Mouse (Mus musculus) neural tube, embryonic 15.5 days (tissue): ENCODE data around the gene Ripor3. TPM values are rescaled to one million over a fixed set of nuclear protein-coding genes. Genes with fewer than 3 reads are reported as not detected.

Experiments
- ATAC-seq: fragments of 200-750 bp; cut with Nextera tagmentation; 2 replicates; pipeline ENCODE4 v1.8.0; 2017; ENCODE audit warnings: mild to moderate bottlenecking, moderate TSS enrichment, moderate library complexity; ENCODE audit not compliant: low FRiP score
- H3K27ac ChIP-seq: fragments of 300-500 bp; sonication (generic); replicated peaks from 2 replicates; pipeline ENCODE4 v1.5.1; 2015; ENCODE audit warnings: mild to moderate bottlenecking, inconsistent platforms
- H3K27me3 ChIP-seq: fragments of 300-500 bp; sonication (generic); replicated peaks from 2 replicates; pipeline ENCODE4 v1.6.1; 2015; ENCODE audit warnings: inconsistent platforms
- H3K36me3 ChIP-seq: fragments of 300-500 bp; sonication (generic); 2 replicates; pipeline ENCODE4 v1.6.1; 2015; ENCODE audit warnings: inconsistent platforms
- H3K4me1 ChIP-seq: fragments of 300-500 bp; sonication (generic); 2 replicates; pipeline ENCODE4 v1.6.1; 2015; ENCODE audit warnings: inconsistent platforms
- H3K4me2 ChIP-seq: fragments of 300-500 bp; sonication (generic); 2 replicates; pipeline ENCODE4 v1.6.1; 2015; ENCODE audit warnings: inconsistent platforms, mild to moderate bottlenecking, moderate library complexity
- H3K4me3 ChIP-seq: fragments of 300-500 bp; sonication (generic); replicated peaks from 2 replicates; pipeline ENCODE4 v1.5.1; 2015; ENCODE audit warnings: mild to moderate bottlenecking, inconsistent platforms
- H3K9ac ChIP-seq: fragments of 300-500 bp; sonication (generic); replicated peaks from 2 replicates; pipeline ENCODE4 v1.6.1; 2015; ENCODE audit warnings: mild to moderate bottlenecking, inconsistent platforms
- H3K9me3 ChIP-seq: fragments of 300-500 bp; sonication (generic); replicated peaks from 2 replicates; pipeline ENCODE4 v1.6.1; 2016; ENCODE audit warnings: inconsistent platforms
- WGBS: fragments of 180-500 bp; shearing (Covaris S2); methylation state at CpG from one replicate; pipeline ENCODE4 v1.1.7; 2015; ENCODE audit warnings: mixed read lengths; 5-methylcytosine and 5-hydroxymethylcytosine counted together
- polyA plus RNA-seq: library from polyadenylated mRNA; unstranded; fragments of >200 nt; fragmentation: Nextera tagmentation; extraction: Ambion mirVana; gene quantifications from 2 replicates; pipeline ENCODE4 v1.2.1, GENCODE M21; 2015

The Ripor3 gene
- polyA plus RNA-seq, 1 experiment from 2014 or later, result 0.47 TPM

GRCm38 (mm10) chr2:168026467-168026866 is 16.0 kb upstream of the Ripor3 start:
- Histone ChIP-seq H3K4me1 (peaks cover 5% of the 10 kb centered on the region; the same call in 1 of the 2 replicates), H3K9me3 (no peaks in the 10 kb centered on the region), H3K9ac (no peak overlapping the region), H3K27me3 (no peaks in the 10 kb centered on the region), H3K4me2 (no peak overlapping the region), H3K27ac (no peak overlapping the region), H3K36me3 (no peaks in the 10 kb centered on the region), H3K4me3 (no peak overlapping the region)
- ATAC-seq, result no peak
- WGBS, result 60% methylated on average over 3 of the region's 3 CpGs

DNA sequence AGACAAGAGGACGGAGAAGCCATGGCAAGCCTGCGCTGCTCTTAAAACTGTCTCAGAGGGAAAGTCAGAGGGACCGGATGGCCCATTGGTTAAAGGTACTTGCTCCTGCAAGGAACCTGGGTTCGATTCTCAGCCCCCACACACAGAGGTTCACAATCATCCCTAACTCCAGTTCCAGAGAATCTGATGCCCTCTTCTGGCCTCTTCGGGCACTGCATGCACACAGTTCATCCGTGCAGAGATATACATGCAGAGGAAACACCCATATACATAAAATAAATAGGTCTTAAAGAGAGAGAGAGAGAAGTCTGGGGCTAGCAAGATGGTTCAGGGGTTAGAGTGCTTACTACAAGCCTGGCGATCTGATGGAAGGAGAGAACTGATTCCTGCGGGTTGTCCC is 15.5 kb upstream of the Ripor3 start:
- H3K27ac ChIP-seq, result peak overlapping the region; percentile 54; the same call in 1 of the 2 replicates
- ATAC-seq, result no peak
- WGBS, result 90% methylated on average over 8 of the region's 8 CpGs

DNA sequence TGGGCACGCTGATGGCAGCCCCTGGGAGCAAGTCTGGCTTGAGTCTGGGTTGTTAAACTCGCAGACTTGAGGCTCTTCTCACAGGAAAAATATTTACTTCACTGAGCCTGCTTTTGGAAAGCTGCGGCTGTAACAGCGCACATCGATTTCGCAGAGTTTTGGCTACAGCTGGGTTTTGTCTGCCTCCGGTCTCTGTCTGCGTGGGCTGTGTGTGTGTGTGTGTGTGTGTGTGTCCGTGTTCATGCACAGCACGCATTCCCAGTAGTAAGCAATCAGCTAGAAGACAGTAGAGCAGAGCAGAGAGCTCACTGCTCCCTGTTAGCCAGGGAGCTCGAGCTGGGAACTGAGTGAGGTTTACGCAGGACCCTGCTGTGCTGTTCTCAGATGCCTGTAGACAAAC is 14.8 kb upstream of the Ripor3 start:
- no peaks in the 10 kb centered on the region for H3K9me3 ChIP-seq
- H3K36me3 ChIP-seq, result no peaks in the 10 kb centered on the region
- H3K27ac ChIP-seq, result peak overlapping the region; percentile 54
- peak overlapping the region; percentile 17; the same call in 1 of the 2 replicates for H3K4me2 ChIP-seq
- H3K9ac ChIP-seq, result no peak overlapping the region
- no peaks in the 10 kb centered on the region for H3K27me3 ChIP-seq
- no peak for ATAC-seq
- 45% methylated on average over 12 of the region's 12 CpGs for WGBS
- no peak overlapping the region for H3K4me3 ChIP-seq
- peaks cover 5% of the 10 kb centered on the region; the same call in 1 of the 2 replicates for H3K4me1 ChIP-seq

More for the DNA sequence above, 15.5 kb upstream of the Ripor3 start:
- H3K4me1 ChIP-seq, result peaks cover 5% of the 10 kb centered on the region; the same call in 1 of the 2 replicates
- no peaks in the 10 kb centered on the region for H3K9me3 ChIP-seq
- H3K36me3 ChIP-seq, result no peaks in the 10 kb centered on the region
- no peak overlapping the region for H3K4me2 ChIP-seq
- no peak overlapping the region for H3K9ac ChIP-seq
- H3K4me3 ChIP-seq, result no peak overlapping the region
- no peaks in the 10 kb centered on the region for H3K27me3 ChIP-seq

GRCm38 (mm10) chr2:168023763-168024402 is 13.5 kb upstream of the Ripor3 start:
- Histone ChIP-seq H3K27ac (no peak overlapping the region), H3K9me3 (no peaks in the 10 kb centered on the region), H3K4me2 (no peak overlapping the region), H3K4me1 (peaks cover 14% of the 10 kb centered on the region), H3K4me3 (no peak overlapping the region), H3K36me3 (no peaks in the 10 kb centered on the region), H3K27me3 (no peaks in the 10 kb centered on the region), H3K9ac (no peak overlapping the region)
- no peak for ATAC-seq
- 66% methylated on average over 3 of the region's 3 CpGs for WGBS

DNA sequence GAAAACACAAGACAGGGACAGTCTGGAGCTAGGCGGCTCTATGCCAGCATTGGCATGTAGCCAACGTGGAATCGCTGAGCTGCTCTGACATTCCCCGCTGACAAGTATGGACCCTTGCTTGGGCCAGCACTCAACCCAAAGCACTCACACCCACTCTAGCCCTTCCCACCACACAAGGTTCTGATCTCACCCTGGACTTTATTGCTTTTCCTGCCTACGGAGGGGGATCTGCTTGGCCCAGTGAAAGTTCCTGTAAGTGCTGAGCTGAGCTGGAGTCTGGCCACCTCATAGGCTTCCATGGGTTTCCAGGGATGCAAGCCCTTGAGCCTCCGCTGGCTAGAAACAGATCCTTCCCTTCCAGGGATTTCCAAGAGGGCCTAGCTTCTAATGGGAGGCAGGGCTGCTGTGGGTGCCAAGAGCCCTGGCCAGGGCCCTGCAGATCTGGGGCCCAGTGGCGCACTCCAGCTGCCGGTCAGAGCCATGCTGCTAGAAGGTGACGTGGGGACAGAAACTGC is 8.8 kb upstream of the Ripor3 start:
- WGBS, result 64% methylated on average over 9 of the region's 9 CpGs
- Histone ChIP-seq H3K27ac (peak overlapping the region; percentile 28; the same call in 1 of the 2 replicates), H3K4me2 (no peak overlapping the region), H3K9ac (no peak overlapping the region), H3K9me3 (no peaks in the 10 kb centered on the region), H3K4me3 (no peak overlapping the region), H3K27me3 (no peaks in the 10 kb centered on the region), H3K4me1 (peaks cover 9% of the 10 kb centered on the region), H3K36me3 (no peaks in the 10 kb centered on the region)
- no peak for ATAC-seq

GRCm38 (mm10) chr2:168016951-168017391 is 6.6 kb upstream of the Ripor3 start:
- H3K9ac ChIP-seq, result no peak overlapping the region
- peaks cover 9% of the 10 kb centered on the region for H3K4me1 ChIP-seq
- H3K27me3 ChIP-seq, result no peaks in the 10 kb centered on the region
- no peak for ATAC-seq
- WGBS, result 22% methylated on average over 5 of the region's 5 CpGs
- H3K4me2 ChIP-seq, result no peak overlapping the region
- H3K36me3 ChIP-seq, result no peaks in the 10 kb centered on the region
- H3K27ac ChIP-seq, result no peak overlapping the region
- H3K4me3 ChIP-seq, result no peak overlapping the region
- H3K9me3 ChIP-seq, result no peaks in the 10 kb centered on the region

DNA sequence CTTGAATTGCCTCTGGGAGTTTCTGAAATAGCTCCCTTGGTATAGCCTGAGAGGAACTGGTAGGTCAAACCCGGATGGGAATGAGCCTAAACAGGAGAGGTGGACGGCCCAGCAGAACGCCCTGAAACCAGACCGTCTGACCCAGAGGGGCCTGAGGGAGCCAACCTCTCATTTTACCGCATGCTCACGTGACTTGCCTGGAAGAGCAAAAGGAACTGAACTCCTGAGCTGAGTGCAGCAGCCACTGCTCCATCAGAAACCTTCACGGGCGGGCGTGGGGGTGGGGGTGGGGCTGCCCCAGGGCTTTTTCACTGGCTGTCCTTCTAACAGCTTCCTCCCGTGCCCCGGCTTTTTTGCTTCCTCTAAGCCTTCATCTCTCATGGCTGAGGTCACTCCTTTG is 475 bp upstream of the Ripor3 start:
- Histone ChIP-seq H3K27me3 (no peaks in the 10 kb centered on the region), H3K4me3 (no peak overlapping the region), H3K27ac (no peak overlapping the region), H3K9ac (no peak overlapping the region), H3K9me3 (no peaks in the 10 kb centered on the region), H3K4me1 (peaks cover 13% of the 10 kb centered on the region), H3K4me2 (no peak overlapping the region), H3K36me3 (no peaks in the 10 kb centered on the region)
- whole genome bisulfite sequencing, result 30% methylated on average over 11 of the region's 11 CpGs
- no peak for ATAC-seq

- WGBS, result 73% methylated on average over 3 of the region's 3 CpGs
- H3K4me1 ChIP-seq, result peaks cover 13% of the 10 kb centered on the region
- H3K36me3 ChIP-seq, result no peaks in the 10 kb centered on the region
- H3K4me2 ChIP-seq, result no peak overlapping the region
- H3K27ac ChIP-seq, result no peak overlapping the region
- ATAC-seq, result no peak
- no peaks in the 10 kb centered on the region for H3K27me3 ChIP-seq
- H3K9me3 ChIP-seq, result no peaks in the 10 kb centered on the region
- no peak overlapping the region for H3K9ac ChIP-seq
- H3K4me3 ChIP-seq, result no peak overlapping the region
Measured at GRCm38 (mm10) chr2:168008132-168008531, 2.3 kb downstream of the Ripor3 start.

- H3K9me3 ChIP-seq, result no peaks in the 10 kb centered on the region
- H3K9ac ChIP-seq, result no peak overlapping the region
- H3K4me1 ChIP-seq, result peaks cover 13% of the 10 kb centered on the region
- H3K4me3 ChIP-seq, result no peak overlapping the region
- H3K27me3 ChIP-seq, result no peaks in the 10 kb centered on the region
- ATAC-seq, result no peak
- WGBS, result 85% methylated on average over 6 of the region's 6 CpGs
- no peaks in the 10 kb centered on the region for H3K36me3 ChIP-seq
- H3K4me2 ChIP-seq, result no peak overlapping the region
- no peak overlapping the region for H3K27ac ChIP-seq
Measured at GRCm38 (mm10) chr2:168006489-168006888, 3.9 kb downstream of the Ripor3 start.

GRCm38 (mm10) chr2:168005616-168006015 is 4.8 kb downstream of the Ripor3 start:
- peaks cover 7% of the 10 kb centered on the region for H3K4me1 ChIP-seq
- no peak overlapping the region for H3K9ac ChIP-seq
- H3K9me3 ChIP-seq, result 0 out of 2 replicates have a peak, but pooled peaks cover under 1% of the 10 kb centered on the region
- H3K27me3 ChIP-seq, result no peaks in the 10 kb centered on the region
- WGBS, result 68% methylated on average over 3 of the region's 3 CpGs
- no peaks in the 10 kb centered on the region for H3K36me3 ChIP-seq
- H3K4me2 ChIP-seq, result no peak overlapping the region
- H3K4me3 ChIP-seq, result no peak overlapping the region
- ATAC-seq, result no peak
- H3K27ac ChIP-seq, result no peak overlapping the region

GRCm38 (mm10) chr2:168005005-168005404 is 5.4 kb downstream of the Ripor3 start:
- Histone ChIP-seq H3K9ac (no peak overlapping the region), H3K27ac (no peak overlapping the region), H3K4me1 (0 out of 2 replicates have a peak, but pooled peaks cover 1% of the 10 kb centered on the region), H3K4me3 (no peak overlapping the region), H3K27me3 (no peaks in the 10 kb centered on the region), H3K9me3 (0 out of 2 replicates have a peak, but pooled peaks cover 3% of the 10 kb centered on the region), H3K36me3 (no peaks in the 10 kb centered on the region), H3K4me2 (no peak overlapping the region)
- no peak for ATAC-seq
- 82% methylated on average over 3 of the region's 3 CpGs for WGBS

GRCm38 (mm10) chr2:168004369-168004768 is 6.0 kb downstream of the Ripor3 start:
- H3K4me1 ChIP-seq, result no peaks in the 10 kb centered on the region
- H3K9me3 ChIP-seq, result 0 out of 2 replicates have a peak, but pooled peaks cover 3% of the 10 kb centered on the region
- no peak overlapping the region for H3K4me3 ChIP-seq
- no peaks in the 10 kb centered on the region for H3K36me3 ChIP-seq
- H3K27me3 ChIP-seq, result no peaks in the 10 kb centered on the region
- 50% methylated on average over 2 of the region's 2 CpGs for WGBS
- no peak overlapping the region for H3K4me2 ChIP-seq
- no peak for ATAC-seq
- H3K27ac ChIP-seq, result no peak overlapping the region
- no peak overlapping the region for H3K9ac ChIP-seq
